Mouse (Mus musculus): ENCODE measurements around the gene Slfn9. TPM values are rescaled to one million over a fixed set of nuclear protein-coding genes. Genes with fewer than 3 reads are reported as not detected.
A peak's percentile ranks its signal among the peaks of the same experiment; 100 is the strongest.
"Not testable (repeated sequence)": the region's sequence is repeated elsewhere in the genome, so short reads cannot be mapped to it uniquely, and the experiment has no call there.

Gene Slfn9
- polyA plus RNA-seq, 1 experiment from 2014 or later = 12.6 TPM

DNA sequence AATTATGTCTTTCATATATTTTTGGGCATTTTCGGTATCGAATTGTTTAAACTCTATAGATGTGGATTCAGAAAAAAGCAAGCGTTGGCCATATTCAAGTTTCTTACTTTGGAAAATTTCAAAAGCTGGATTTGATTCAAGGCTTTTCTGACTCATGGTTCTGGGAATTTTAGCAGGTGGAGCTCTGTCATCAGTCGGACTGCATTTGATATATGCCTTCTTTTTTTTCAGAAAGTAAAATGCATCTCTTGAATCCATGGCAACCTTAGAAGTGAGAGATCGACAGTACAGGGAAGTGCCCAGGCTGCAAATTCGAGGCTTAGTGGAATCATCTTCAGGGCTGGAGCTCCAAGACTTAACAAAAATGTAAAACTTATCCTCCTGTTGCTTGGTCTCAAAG, 4.0 kb downstream of the Slfn9 start:
- no peak for DNase-seq (ENCODE audit: low spot score)
- H3K27me3 ChIP-seq (ENCODE audit: insufficient read depth, poor library complexity, severe bottlenecking) = no peaks in the 10 kb centered on the region
- H3K4me3 ChIP-seq = no peak overlapping the region
- peaks cover 12% of the 10 kb centered on the region for H3K4me1 ChIP-seq
- 83% methylated on average over 6 of the region's 6 CpGs for WGBS
- no peak overlapping the region for H3K27ac ChIP-seq
- H3K9me3 ChIP-seq = no peaks in the 10 kb centered on the region
- H3K36me3 ChIP-seq = peaks cover 34% of the 10 kb centered on the region

DNA sequence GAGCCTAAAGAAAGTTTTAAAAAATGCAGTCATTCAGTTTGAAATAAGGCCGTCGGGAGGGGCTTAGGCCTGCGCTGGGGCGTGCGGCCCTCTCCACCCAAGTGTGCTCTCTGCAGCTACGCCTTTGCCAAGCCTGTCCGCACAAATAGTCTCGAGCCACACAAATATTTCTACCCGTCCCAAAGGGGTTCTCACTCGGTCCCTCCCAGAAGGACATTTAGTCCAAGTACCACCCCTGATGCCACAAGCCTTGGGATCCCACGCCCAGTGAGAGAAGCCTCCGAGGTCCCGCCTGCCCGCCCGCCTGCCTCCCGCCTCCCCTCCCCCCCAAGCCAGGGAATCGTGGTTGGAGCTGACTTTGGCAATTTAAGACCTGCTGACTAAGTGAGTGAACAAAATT, 8.4 kb downstream of the Slfn9 start:
- Histone ChIP-seq H3K27ac (no peak overlapping the region), H3K4me1 (no peaks in the 10 kb centered on the region), H3K36me3 (peaks cover 68% of the 10 kb centered on the region), H3K4me3 (no peak overlapping the region), H3K27me3 (ENCODE audit: insufficient read depth, poor library complexity, severe bottlenecking) (no peaks in the 10 kb centered on the region), H3K9me3 (no peaks in the 10 kb centered on the region)
- no peak for DNase-seq (ENCODE audit: low spot score)
- WGBS = 85% methylated on average over 17 of the region's 17 CpGs

GRCm38 (mm10) chr11:82982409-82982808, 9.2 kb downstream of the Slfn9 start:
- peaks cover 64% of the 10 kb centered on the region for H3K36me3 ChIP-seq
- not testable (repeated sequence) for DNase-seq (ENCODE audit: low spot score); H3K4me3 ChIP-seq; H3K27ac ChIP-seq; H3K9me3 ChIP-seq; H3K4me1 ChIP-seq; H3K27me3 ChIP-seq (ENCODE audit: insufficient read depth, poor library complexity, severe bottlenecking)
- WGBS = 91% methylated on average over 2 of the region's 2 CpGs

GRCm38 (mm10) chr11:82973916-82974315, 17.7 kb downstream of the Slfn9 start:
- peak overlapping the region; percentile 62; the same call in 1 of the 2 replicates for H3K27ac ChIP-seq
- DNase-seq (ENCODE audit: low spot score) = no peak

DNA sequence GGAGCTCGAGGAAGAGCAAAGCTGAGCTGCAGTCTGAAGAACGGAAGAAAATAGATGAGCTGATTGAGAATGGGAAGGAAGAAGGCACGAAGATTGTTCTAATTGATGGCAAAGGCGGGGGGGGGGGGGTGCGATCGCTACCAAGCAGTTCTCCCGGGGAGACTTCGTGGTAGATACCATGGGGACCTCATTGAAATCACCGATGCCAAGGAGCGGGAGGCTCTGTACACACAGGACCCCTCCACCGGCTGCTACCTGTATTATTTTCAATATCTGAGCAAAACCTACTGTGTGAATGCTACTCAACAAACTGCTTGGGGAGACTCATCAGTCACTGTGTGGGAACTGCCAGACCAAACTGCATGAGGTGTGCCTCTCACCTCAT, 20.0 kb downstream of the Slfn9 start:
- Histone ChIP-seq H3K4me3 (no peak overlapping the region), H3K9me3 (no peaks in the 10 kb centered on the region), H3K27ac (no peak overlapping the region; the same call in 1 of the 2 replicates), H3K27me3 (ENCODE audit: insufficient read depth, poor library complexity, severe bottlenecking) (no peaks in the 10 kb centered on the region), H3K4me1 (peaks cover 23% of the 10 kb centered on the region), H3K36me3 (no peaks in the 10 kb centered on the region)
- WGBS = 65% methylated on average over 11 of the region's 11 CpGs
- no peak for DNase-seq (ENCODE audit: low spot score)

More at GRCm38 (mm10) chr11:82973916-82974315, 17.7 kb downstream of the Slfn9 start:
- Histone ChIP-seq H3K4me1 (peaks cover 23% of the 10 kb centered on the region), H3K36me3 (peaks cover 5% of the 10 kb centered on the region; the same call in 1 of the 2 replicates), H3K4me3 (no peak overlapping the region), H3K9me3 (no peaks in the 10 kb centered on the region), H3K27me3 (ENCODE audit: insufficient read depth, poor library complexity, severe bottlenecking) (no peaks in the 10 kb centered on the region)
- 29% methylated on average over 5 of the region's 5 CpGs for WGBS

DNA sequence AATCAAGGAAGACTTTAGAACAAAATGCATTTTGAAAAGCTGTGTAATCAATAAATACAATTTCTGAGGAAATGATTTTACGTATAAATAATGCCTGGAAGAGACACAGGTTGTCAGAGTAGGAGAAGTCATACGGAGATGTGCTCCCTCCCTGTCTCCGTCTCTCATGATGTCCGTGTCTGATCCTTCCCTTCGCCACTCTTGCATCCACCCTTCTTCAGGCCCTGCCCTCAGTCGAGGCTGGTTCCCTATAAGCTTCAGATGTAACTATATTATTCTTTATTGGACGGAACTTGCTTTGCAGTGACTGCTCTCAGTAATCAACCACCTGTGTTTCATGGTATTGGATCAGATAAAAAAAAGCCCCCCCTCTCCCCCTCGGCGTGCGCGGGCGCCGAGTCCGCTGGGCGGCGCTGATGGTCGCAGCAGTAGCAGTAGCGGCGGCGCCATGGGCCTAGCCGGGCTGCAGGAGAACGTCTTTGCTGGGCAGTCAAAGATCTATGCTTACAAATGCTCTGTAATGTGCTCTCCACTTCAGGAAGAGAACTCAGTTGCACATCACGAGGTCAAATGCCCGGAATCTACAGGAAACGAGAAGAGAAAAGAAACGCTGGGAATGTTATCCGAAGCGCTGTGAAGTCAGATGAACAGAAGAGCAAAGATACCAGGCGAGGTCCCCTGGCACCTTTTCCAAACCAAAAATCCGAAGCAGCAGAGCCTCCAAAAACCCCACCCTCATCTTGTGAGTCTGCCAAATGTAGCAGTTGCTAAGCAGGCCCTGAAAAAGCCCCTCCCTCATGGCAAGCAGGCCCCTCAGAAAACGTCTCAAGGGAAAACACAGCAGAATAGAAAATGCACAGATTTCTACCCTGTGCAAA, 20.7 kb downstream of the Slfn9 start:
- Histone ChIP-seq H3K27ac (peak overlapping the region; percentile 48; the same call in 1 of the 2 replicates), H3K27me3 (ENCODE audit: insufficient read depth, poor library complexity, severe bottlenecking) (no peaks in the 10 kb centered on the region), H3K9me3 (no peaks in the 10 kb centered on the region), H3K4me1 (peaks cover 23% of the 10 kb centered on the region), H3K4me3 (peak overlapping the region; percentile 45), H3K36me3 (no peaks in the 10 kb centered on the region)
- peak; percentile 66 for DNase-seq (ENCODE audit: low spot score)
- 8% methylated on average over 31 of the region's 31 CpGs for WGBS

DNA sequence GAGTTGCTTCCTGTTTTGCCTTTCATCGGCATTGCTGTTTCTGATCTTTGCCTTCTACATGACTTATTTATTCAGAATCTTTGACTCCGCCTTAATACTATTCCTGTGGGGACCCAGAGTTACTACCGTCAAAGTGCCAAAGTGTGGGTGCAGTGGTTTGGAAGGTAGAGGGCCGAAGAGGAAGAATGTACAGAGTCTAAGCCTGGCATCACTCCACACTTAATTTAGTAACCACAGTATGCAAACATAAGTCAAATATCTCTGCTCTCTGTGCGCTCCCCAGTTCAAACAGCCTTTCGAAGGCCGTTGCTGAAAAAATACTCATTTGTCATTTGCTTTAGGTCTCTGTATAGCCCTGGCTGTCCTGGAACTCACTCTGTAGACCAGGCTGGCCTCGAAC, 29.4 kb downstream of the Slfn9 start:
- Histone ChIP-seq H3K9me3 (no peaks in the 10 kb centered on the region), H3K4me1 (no peaks in the 10 kb centered on the region), H3K27ac (no peak overlapping the region), H3K27me3 (ENCODE audit: insufficient read depth, poor library complexity, severe bottlenecking) (peaks cover 3% of the 10 kb centered on the region; the same call in 1 of the 2 replicates), H3K36me3 (no peaks in the 10 kb centered on the region), H3K4me3 (no peak overlapping the region)
- no peak for DNase-seq (ENCODE audit: low spot score)
- 84% methylated on average over 8 of the region's 8 CpGs for WGBS

DNA sequence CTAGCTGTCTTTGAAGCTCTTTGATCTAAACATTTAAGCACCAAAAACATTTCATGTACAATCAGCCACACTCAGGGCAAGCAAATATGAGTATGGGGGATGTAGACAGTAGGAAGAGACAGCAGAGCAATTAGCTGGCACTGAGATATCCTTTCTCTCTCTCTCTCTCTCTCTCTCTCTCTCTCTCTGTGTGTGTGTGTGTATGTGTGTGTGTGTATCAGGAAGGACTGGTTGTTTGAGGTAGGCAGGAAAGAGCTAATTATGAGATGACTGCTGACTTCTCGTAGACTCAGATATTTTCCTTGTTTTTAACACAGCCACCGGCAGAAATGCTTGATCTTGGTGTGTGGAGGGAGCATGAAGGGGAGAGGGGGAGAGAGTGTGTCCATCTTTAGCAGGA, 29.9 kb downstream of the Slfn9 start:
- no peaks in the 10 kb centered on the region for H3K9me3 ChIP-seq
- peaks cover 3% of the 10 kb centered on the region; the same call in 1 of the 2 replicates for H3K27me3 ChIP-seq (ENCODE audit: insufficient read depth, poor library complexity, severe bottlenecking)
- H3K27ac ChIP-seq = no peak overlapping the region
- H3K36me3 ChIP-seq = no peaks in the 10 kb centered on the region
- 58% methylated on average over 2 of the region's 2 CpGs for whole genome bisulfite sequencing
- no peak for DNase-seq (ENCODE audit: low spot score)
- H3K4me1 ChIP-seq = no peaks in the 10 kb centered on the region
- no peak overlapping the region for H3K4me3 ChIP-seq

DNA sequence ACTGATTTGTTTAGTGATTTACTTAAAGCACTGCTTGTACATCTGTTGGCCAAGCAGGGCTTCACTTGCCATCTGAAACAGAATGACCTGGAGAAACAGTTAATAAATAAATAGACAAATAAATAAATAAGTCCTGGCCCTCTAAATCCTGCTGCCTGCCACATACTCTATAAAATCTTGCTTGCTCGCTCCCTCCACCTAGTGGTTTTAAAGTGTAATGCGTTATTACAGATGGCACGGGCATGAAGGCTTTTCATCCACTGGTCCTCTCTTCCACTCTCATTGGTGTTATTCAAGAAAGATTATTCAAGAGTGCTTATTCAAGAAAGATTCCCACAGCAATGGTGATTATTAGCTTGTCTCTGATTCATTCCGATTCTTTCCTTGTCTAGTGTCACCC, 32.0 kb downstream of the Slfn9 start:
- H3K36me3 ChIP-seq = no peaks in the 10 kb centered on the region
- H3K9me3 ChIP-seq = no peaks in the 10 kb centered on the region
- H3K4me1 ChIP-seq = no peaks in the 10 kb centered on the region
- no peak overlapping the region for H3K4me3 ChIP-seq
- peak; percentile 71 for DNase-seq (ENCODE audit: low spot score)
- H3K27ac ChIP-seq = no peak overlapping the region
- 15% methylated on average over 4 of the region's 4 CpGs for WGBS
- peaks cover 5% of the 10 kb centered on the region; the same call in 1 of the 2 replicates for H3K27me3 ChIP-seq (ENCODE audit: insufficient read depth, poor library complexity, severe bottlenecking)

DNA sequence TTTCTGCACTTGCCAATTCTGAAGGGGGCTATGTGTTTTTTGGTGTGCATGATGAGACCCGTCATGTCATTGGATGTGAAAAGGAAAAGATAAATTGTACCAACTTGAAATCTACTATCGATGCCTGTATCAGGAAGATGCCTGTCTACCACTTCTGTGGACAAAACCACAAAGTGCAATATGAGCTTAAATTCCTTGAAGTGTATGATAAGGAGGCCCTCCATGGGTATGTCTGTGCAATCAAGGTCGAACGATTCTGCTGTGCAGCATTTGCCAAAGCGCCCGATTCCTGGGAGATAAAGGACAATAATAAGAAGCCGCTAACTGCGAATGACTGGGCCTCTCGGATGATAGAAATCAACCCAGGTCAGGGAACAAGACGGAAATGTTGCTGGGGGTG, 34.7 kb downstream of the Slfn9 start:
- Histone ChIP-seq H3K36me3 (no peaks in the 10 kb centered on the region), H3K4me3 (no peak overlapping the region), H3K9me3 (no peaks in the 10 kb centered on the region), H3K27me3 (ENCODE audit: insufficient read depth, poor library complexity, severe bottlenecking) (peaks cover 30% of the 10 kb centered on the region), H3K27ac (no peak overlapping the region), H3K4me1 (peaks cover 7% of the 10 kb centered on the region)
- DNase-seq (ENCODE audit: low spot score) = no peak
- WGBS = 66% methylated on average over 10 of the region's 10 CpGs

- 69% methylated on average over 6 of the region's 6 CpGs for WGBS
- H3K27me3 ChIP-seq (ENCODE audit: insufficient read depth, poor library complexity, severe bottlenecking) = peaks cover 45% of the 10 kb centered on the region
Observed at GRCm38 (mm10) chr11:82954631-82955030, 37.0 kb downstream of the Slfn9 start.

DNA sequence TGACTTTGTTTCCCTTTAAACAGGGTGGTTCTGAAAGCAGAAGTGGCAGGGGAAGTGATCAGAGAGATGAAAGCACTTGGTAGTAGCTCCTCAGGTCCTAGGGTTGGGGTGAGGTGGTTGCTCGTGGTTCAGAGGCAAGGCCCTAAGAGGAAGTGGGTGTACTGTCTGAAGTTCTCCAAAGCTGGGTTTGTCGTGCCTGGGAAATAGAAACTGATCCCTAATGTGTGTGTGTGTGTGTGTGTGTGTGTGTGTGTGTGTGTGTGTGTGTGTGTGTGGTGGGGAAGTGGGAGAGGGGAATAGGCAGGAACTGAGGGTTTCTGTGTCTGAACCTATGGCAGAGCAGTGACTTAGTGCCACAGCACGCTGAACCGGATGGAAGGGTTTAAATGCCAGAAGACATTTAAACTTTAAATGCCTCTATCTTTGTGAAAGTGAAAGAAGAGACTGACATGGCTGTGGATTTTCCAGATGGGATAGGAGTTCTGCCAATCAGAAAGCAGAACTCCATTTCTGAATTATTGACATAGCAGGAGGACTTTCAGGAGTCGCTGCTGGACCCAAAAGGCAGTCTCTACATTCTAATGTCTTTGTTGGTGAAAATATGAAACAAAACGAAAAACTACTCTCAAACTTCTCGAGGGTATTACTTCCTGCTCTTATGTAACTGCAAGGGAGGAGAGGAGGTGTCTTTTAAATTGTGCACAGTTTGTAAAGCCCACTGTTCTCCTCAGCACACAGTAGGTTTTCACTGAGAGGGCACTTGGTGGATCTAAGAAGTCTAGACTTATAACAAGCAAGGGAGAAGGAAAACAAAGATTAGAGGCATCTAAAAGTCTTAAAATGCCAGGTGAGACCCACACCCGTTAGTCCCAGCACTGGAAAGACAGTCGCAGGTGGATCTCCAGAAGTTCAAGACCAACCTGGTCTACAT, 38.8 kb downstream of the Slfn9 start:
- WGBS = 56% methylated on average over 9 of the region's 9 CpGs
- Histone ChIP-seq H3K36me3 (no peaks in the 10 kb centered on the region), H3K27ac (no peak overlapping the region), H3K4me1 (peaks cover 17% of the 10 kb centered on the region), H3K27me3 (ENCODE audit: insufficient read depth, poor library complexity, severe bottlenecking) (peaks cover 54% of the 10 kb centered on the region), H3K4me3 (peak overlapping the region; percentile 48; the same call in 1 of the 2 replicates), H3K9me3 (no peaks in the 10 kb centered on the region)
- no peak for DNase-seq (ENCODE audit: low spot score)

More at GRCm38 (mm10) chr11:82954631-82955030, 37.0 kb downstream of the Slfn9 start:
- no peak for DNase-seq (ENCODE audit: low spot score)
- Histone ChIP-seq H3K4me3 (no peak overlapping the region), H3K27ac (no peak overlapping the region), H3K36me3 (no peaks in the 10 kb centered on the region), H3K4me1 (peaks cover 17% of the 10 kb centered on the region), H3K9me3 (no peaks in the 10 kb centered on the region)

Data from heart, embryonic 10.5 days (tissue).